Mouse (Mus musculus) E14TG2a.4 (cell line): ENCODE data around the gene Nek9.
A peak's percentile ranks its signal among the peaks of the same experiment; 100 is the strongest.

Source experiments
- H3K27me3 ChIP-seq: 2 replicates; pipeline ENCODE4 v1.6.1; 2014; ENCODE audit warnings: low read length, control low read depth; ENCODE audit not compliant: insufficient read depth
- H3K36me3 ChIP-seq: 2 replicates; pipeline ENCODE4 v1.6.1; 2014; ENCODE audit warnings: low read length, control low read depth; ENCODE audit not compliant: insufficient read depth
- H3K4me1 ChIP-seq: replicated peaks from 2 replicates; pipeline ENCODE4 v1.6.1; 2014; ENCODE audit warnings: low read depth, low read length, control low read depth
- H3K4me3 ChIP-seq: replicated peaks from 2 replicates; pipeline ENCODE4 v1.5.1; 2014; ENCODE audit warnings: mild to moderate bottlenecking, low read length
- H3K9me3 ChIP-seq: 2 replicates; pipeline ENCODE4 v1.6.1; 2014; ENCODE audit warnings: low read length, control low read depth
- CTCF ChIP-seq: conservative IDR thresholded peaks from 2 replicates; pipeline ENCODE4 v1.5.1; 2014; ENCODE audit warnings: low read length
- NANOG ChIP-seq: IDR thresholded peaks from 2 replicates; pipeline ENCODE4 v1.6.1; 2014; ENCODE audit warnings: borderline replicate concordance, low read length, mixed read lengths
- POU5F1 ChIP-seq: IDR thresholded peaks from 2 replicates; pipeline ENCODE4 v1.6.1; 2014; ENCODE audit warnings: low read length, borderline replicate concordance

Nek9 gene

GRCm38 (mm10) chr12:85374561-85375272 is 35.6 kb upstream of the Nek9 start, which contains the start of gene Tmed10:
TSS of gene Tmed10 (minus strand) at chr12:85374847.
- H3K27me3 ChIP-seq: no peaks in the 10 kb centered on the region

GRCm38 (mm10) chr12:85373591-85374560 is 34.7 kb upstream of the Nek9 start:
- Histone ChIP-seq H3K36me3 (peaks cover 6% of the 10 kb centered on the region; the same call in 1 of the 2 replicates), H3K9me3 (no peaks in the 10 kb centered on the region), H3K27me3 (no peaks in the 10 kb centered on the region), H3K4me3 (peak overlapping the region; percentile 89), H3K4me1 (peaks cover 55% of the 10 kb centered on the region)
- TF ChIP-seq NANOG (no peak), POU5F1 (no peak), CTCF (no peak)

More at GRCm38 (mm10) chr12:85374561-85375272, 35.6 kb upstream of the Nek9 start, which contains the start of gene Tmed10:
- Histone ChIP-seq H3K36me3 (peaks cover 6% of the 10 kb centered on the region; the same call in 1 of the 2 replicates), H3K4me3 (peak within 1 kb of the TSS; percentile 89), H3K9me3 (no peaks in the 10 kb centered on the region), H3K4me1 (peaks cover 51% of the 10 kb centered on the region)
- TF ChIP-seq CTCF (no peak), NANOG (no peak), POU5F1 (no peak)

GRCm38 (mm10) chr12:85372068-85372665 is 33.0 kb upstream of the Nek9 start:
- H3K4me3 ChIP-seq: peak overlapping the region; percentile 89; the same call in 1 of the 2 replicates
- H3K9me3 ChIP-seq: no peaks in the 10 kb centered on the region
- TF ChIP-seq NANOG (no peak), POU5F1 (no peak), CTCF (no peak)
- peaks cover 6% of the 10 kb centered on the region; the same call in 1 of the 2 replicates for H3K36me3 ChIP-seq
- peaks cover 71% of the 10 kb centered on the region for H3K4me1 ChIP-seq
- H3K27me3 ChIP-seq: no peaks in the 10 kb centered on the region

GRCm38 (mm10) chr12:85368441-85369063 is 29.4 kb upstream of the Nek9 start:
- peaks cover 9% of the 10 kb centered on the region; the same call in 1 of the 2 replicates for H3K36me3 ChIP-seq

GRCm38 (mm10) chr12:85366271-85366670 is 27.1 kb upstream of the Nek9 start:
- no peaks in the 10 kb centered on the region for H3K27me3 ChIP-seq
- no peak for TF ChIP-seq CTCF
- TF ChIP-seq NANOG: no peak

More at GRCm38 (mm10) chr12:85368441-85369063, 29.4 kb upstream of the Nek9 start:
- no peaks in the 10 kb centered on the region for H3K27me3 ChIP-seq
- peaks cover 97% of the 10 kb centered on the region for H3K4me1 ChIP-seq
- no peaks in the 10 kb centered on the region for H3K9me3 ChIP-seq
- peak overlapping the region; percentile 46 for H3K4me3 ChIP-seq
- TF ChIP-seq CTCF: no peak
- no peak for TF ChIP-seq NANOG
- no peak for TF ChIP-seq POU5F1

GRCm38 (mm10) chr12:85362510-85362909 is 23.3 kb upstream of the Nek9 start:
- H3K4me3 ChIP-seq: no peak overlapping the region
- TF ChIP-seq NANOG: no peak
- TF ChIP-seq POU5F1: no peak
- TF ChIP-seq CTCF: no peak
- no peaks in the 10 kb centered on the region for H3K9me3 ChIP-seq
- no peaks in the 10 kb centered on the region for H3K27me3 ChIP-seq
- H3K4me1 ChIP-seq: peaks cover 59% of the 10 kb centered on the region
- H3K36me3 ChIP-seq: peaks cover 9% of the 10 kb centered on the region; the same call in 1 of the 2 replicates

More at GRCm38 (mm10) chr12:85366271-85366670, 27.1 kb upstream of the Nek9 start:
- Histone ChIP-seq H3K9me3 (no peaks in the 10 kb centered on the region), H3K4me1 (peaks cover 92% of the 10 kb centered on the region), H3K36me3 (peaks cover 6% of the 10 kb centered on the region; the same call in 1 of the 2 replicates), H3K4me3 (no peak overlapping the region)

GRCm38 (mm10) chr12:85361580-85361979 is 22.4 kb upstream of the Nek9 start:
- Histone ChIP-seq H3K4me3 (no peak overlapping the region), H3K9me3 (no peaks in the 10 kb centered on the region), H3K27me3 (no peaks in the 10 kb centered on the region), H3K36me3 (peaks cover 9% of the 10 kb centered on the region; the same call in 1 of the 2 replicates), H3K4me1 (peaks cover 51% of the 10 kb centered on the region)
- no peak for TF ChIP-seq CTCF
- no peak for TF ChIP-seq NANOG
- no peak for TF ChIP-seq POU5F1

GRCm38 (mm10) chr12:85361165-85361564 is 22.0 kb upstream of the Nek9 start:
- Histone ChIP-seq H3K9me3 (no peaks in the 10 kb centered on the region), H3K36me3 (peaks cover 13% of the 10 kb centered on the region; the same call in 1 of the 2 replicates), H3K4me3 (no peak overlapping the region), H3K4me1 (peaks cover 47% of the 10 kb centered on the region), H3K27me3 (no peaks in the 10 kb centered on the region)
- no peak for TF ChIP-seq NANOG
- TF ChIP-seq CTCF: no peak
- no peak for TF ChIP-seq POU5F1
